Mouse (Mus musculus): ENCODE results near the gene Olfr718-ps1.
"Not testable (repeated sequence)": the region's sequence is repeated elsewhere in the genome, so short reads cannot be mapped to it uniquely, and the experiment has no call there.

Olfr718-ps1 gene

DNA sequence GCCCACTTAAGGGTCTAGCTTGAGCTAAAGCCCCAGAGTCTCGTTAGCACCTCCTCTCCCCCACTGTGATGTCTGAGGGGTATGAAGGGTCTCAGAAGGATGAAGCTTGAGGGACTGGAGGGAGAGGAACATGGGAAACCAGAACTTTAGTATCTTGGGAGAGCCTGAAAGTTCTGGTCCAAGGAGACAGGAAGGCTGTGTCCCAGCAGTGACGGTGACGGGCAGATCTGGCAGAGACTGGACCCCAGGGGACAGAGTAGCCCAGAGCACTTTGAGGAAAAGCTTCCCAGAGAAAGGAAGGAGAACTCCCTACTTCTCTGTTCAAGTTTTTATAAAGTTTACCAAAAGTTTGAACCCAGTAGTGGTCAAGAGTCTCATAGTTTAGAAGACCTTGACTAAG lies at the start of gene Olfr718-ps1:
Olfr718-ps1 (minus strand) TSS at position 101 of the 400 bp plus-strand sequence.
- DNase-seq (ENCODE audit: low read depth, low spot score) = no peak

DNA sequence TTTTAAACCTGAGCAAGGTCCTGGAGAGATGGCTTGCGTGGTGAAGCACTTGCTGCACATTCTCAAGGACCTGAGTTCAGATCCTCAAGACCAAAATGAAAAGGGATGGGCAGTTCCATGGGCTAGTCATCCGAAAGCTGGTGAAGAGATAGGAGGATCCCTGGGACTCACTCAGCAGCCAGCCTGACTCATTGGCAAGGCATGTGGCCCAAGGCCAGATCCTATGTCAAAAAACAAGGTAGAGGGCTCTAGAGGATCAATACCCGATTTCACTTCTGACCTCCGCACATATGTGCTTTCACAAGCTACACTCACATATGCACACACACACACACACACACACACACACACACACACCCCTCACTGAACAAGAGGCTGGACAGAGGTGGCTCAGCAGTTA lies 49.1 kb upstream of the Olfr718-ps1 start:
- DNase-seq (ENCODE audit: low read depth, low spot score) = no peak

GRCm38 (mm10) chr5:143195166-143195565 lies 47.8 kb upstream of the Olfr718-ps1 start:
- DNase-seq (ENCODE audit: low read depth, low spot score) = no peak

GRCm38 (mm10) chr5:143194747-143195146 lies 47.4 kb upstream of the Olfr718-ps1 start:
- DNase-seq (ENCODE audit: low read depth, low spot score) = not testable (repeated sequence)

GRCm38 (mm10) chr5:143192806-143193205 lies 45.4 kb upstream of the Olfr718-ps1 start:
- no peak for DNase-seq (ENCODE audit: low read depth, low spot score)

DNA sequence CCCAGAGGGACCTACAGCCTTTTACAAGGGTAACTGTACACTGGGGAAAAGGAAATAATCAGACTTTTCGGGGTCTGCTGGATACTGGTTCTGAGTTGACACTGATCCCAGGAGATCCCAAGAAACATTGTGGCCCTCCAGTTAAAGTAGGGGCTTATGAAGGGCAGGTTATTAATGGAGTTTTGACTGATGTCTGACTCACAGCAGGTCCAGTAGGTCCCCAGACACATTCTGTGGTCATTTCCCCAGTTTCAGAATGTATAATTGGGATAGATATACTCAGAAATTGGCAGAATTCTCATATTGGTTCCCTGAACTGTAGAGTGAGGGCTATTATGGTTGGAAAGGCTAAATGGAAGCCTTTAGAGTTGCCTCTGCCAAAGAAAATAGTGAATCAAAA lies 40.6 kb upstream of the Olfr718-ps1 start:
- not testable (repeated sequence) for DNase-seq (ENCODE audit: low read depth, low spot score)

DNA sequence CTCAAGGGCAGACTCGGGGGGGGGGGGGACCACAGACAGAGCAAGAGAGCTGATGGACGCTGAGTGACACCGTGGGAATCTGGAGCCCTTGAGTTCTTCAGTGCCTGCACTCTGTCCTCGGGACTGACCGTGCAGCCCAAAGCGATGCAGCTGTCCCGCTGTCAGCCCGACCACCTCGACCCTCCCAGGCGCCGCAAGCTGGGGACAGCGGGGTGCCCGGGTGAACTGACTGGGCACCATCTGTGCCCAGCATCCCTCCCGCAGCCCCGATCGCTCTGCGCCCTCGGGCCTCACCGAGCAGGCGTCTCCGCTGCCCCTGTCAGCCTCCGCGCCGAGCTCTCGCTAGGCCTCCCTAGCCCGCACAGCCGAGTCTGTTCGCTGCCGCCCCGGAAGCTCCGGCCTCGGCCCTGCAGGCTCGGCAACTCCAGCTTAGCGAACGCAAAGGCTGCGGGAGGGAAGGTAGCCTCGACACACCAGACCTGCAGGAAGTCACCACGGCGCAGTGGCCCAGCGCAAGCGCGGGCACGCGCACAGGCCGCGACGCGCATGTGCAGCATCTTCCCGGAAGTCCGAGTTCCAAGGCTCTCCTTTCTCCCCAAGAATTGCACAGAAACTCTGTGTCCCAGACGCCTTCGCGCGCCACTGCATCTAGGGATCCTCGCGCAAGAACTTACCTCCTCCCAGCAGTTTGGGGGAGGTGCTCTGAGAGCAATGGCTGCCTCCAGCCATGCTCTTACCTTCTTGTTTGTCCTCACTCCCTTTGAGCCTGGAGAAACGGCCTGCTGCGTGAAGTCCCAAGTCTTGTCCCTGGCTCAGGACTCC lies 33.1 kb upstream of the Olfr718-ps1 start, which contains the start of the genes Rbak and Spdye4b:
Rbak (minus strand) TSS at position 521 of the 822 bp plus-strand sequence.
Spdye4b (plus strand) TSS at position 763 of the 822 bp plus-strand sequence.
- peak; percentile 100 for DNase-seq (ENCODE audit: low read depth, low spot score)

DNA sequence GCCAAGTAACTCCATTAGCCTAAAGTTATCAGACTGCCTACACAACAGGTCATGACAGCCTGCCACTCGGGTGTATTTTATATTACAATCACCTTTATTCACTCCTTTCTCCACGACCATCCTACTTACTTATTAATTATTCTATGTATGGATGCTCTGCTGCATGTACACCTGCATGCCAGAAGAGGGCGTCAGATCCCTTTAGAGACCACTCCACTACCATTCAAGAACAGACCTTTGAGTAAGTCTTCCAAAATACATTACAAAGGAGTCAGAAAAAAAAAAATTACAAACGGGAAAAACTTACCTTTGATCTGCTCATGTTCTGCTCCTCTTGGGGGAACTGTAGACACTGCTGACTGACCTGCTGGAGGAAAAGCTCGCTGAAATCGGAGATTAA lies 31.8 kb upstream of the Olfr718-ps1 start:
- DNase-seq (ENCODE audit: low read depth, low spot score) = peak; percentile 42

DNA sequence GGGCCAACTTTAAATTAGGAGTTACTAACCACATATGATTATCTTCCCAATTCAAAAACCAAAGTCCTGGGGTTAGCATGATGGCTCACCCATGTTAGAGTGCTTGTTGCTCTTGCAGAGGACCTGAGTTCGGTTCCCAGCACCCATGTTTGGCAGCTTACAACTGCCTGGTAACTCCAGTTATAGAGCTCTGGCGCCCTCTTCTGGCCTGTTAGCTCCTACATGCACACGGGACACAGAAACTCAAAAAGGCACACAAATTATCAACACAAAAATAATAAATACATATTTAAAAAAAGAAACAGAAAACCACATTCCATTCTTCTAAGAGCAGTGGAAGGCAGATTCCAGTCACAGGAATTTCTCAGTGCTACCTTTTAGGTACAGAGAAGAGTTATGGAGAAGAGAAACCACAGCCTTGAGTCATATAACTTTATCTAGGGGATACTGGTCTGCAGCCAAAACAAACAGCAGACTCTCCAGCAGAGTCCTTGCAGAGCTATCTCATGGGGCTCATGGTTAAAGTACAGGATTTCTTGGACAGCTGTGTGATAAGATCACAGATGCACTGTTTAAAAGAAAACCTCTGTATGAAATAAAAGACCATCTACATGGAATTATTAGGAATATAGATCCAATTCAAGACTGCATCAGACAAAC lies 30.3 kb upstream of the Olfr718-ps1 start:
- DNase-seq (ENCODE audit: low read depth, low spot score) = no peak

GRCm38 (mm10) chr5:143175970-143176369 lies 28.6 kb upstream of the Olfr718-ps1 start:
- DNase-seq (ENCODE audit: low read depth, low spot score) = no peak

- DNase-seq (ENCODE audit: low read depth, low spot score) = no peak
Measured at GRCm38 (mm10) chr5:143165508-143166070, 18.2 kb upstream of the Olfr718-ps1 start.

DNA sequence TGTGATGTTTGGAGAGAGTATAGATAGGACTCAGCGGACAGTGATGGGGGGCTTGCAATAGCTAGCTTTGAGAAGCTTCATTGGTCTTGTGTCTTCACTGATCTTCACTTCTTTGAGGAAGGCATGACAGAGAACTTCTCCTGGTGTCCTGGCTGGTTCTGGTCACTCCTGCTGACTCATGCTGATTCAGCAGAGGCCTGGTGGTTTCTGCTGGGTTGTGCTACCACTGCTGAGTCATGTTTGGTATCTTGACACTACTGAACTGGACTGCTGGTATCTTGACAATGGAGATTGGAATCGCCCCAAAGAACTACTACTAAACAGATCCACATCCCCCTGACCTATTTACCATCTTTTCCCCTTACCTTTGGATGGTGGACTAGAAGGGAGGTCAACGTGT lies 8.2 kb upstream of the Olfr718-ps1 start:
- no peak for DNase-seq (ENCODE audit: low read depth, low spot score)

DNA sequence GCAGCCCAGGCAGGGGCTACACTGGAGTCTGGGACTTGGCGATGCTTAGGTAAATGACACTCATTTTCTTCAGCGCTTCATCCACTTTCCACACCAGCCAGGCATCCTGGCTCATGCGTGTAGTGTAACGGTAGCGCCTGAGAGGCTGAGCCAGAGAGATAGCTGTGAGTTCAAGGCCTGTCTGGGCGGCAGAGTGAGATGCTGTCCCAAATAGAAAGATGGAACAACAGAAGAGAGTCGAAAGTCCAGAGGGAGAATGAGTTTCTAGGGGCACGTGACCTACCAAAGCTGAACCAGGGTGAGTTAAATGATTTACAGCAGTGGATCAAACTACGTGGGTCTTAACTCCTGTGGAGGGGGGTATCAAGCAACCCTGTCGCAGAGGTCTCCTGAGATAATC lies 6.4 kb upstream of the Olfr718-ps1 start:
- DNase-seq (ENCODE audit: low read depth, low spot score) = no peak

- DNase-seq (ENCODE audit: low read depth, low spot score) = no peak
Measured at GRCm38 (mm10) chr5:143150044-143150443, 2.7 kb upstream of the Olfr718-ps1 start.

DNA sequence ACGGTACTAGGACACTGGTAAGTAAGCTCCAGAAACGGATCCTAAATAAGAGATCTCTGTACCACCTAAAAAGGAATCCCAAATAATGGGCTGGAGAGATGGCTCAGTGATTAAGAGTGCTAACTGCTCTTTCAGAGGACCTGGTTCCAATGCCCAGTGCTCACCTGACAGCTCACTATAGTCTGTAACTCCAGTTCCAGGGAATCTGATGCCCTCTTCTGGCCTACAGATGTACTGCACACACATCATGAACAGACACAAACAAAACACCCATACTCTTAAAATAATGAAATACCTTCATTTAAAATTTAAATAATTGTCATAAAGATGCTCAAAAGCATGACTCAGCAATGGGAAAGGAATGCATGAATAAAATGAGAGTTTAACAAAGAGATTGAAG lies 2.2 kb upstream of the Olfr718-ps1 start:
- DNase-seq (ENCODE audit: low read depth, low spot score) = no peak

DNA sequence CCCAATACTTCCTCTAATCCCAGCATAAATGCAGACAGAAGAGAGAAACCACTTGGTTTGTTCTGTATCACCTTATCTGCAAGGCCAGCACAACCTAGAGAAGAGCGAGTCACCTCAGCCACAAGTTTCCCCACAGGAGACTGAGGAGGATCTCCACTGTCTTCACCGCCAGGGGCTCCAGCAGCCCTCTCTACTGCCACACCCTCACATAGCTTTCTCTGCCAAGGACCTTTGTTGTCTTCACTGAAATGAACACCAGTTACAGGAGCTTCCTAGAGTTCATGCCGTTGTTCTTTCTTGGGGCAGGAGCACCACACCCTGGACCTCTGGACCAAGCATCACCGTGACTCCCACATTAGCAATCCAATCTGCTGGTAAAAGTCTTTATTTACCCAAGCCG lies 1.3 kb upstream of the Olfr718-ps1 start:
- DNase-seq (ENCODE audit: low read depth, low spot score) = no peak

DNA sequence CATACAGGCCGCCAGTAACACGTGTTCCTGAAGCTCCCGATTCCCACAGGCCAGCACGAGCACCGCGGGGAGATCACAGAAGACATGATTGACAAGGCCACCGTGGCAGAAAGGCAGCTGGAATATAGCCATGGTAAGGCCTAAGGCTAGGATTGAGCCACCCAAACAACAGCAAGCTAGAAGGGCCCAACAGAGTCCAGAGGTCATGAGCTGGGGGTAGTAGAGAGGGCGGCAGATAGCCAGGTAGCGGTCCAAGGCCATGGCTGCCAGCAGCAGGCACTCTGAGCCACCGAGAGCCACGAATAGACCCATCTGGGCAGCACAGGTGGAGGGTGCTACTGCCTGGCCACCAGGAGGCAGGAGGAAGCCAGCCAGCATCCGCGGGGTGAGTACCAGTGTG lies 9.8 kb downstream of the Olfr718-ps1 start:
- no peak for DNase-seq (ENCODE audit: low read depth, low spot score)

GRCm38 (mm10) chr5:143135042-143135441 lies 12.3 kb downstream of the Olfr718-ps1 start:
- DNase-seq (ENCODE audit: low read depth, low spot score) = peak; percentile 43

GRCm38 (mm10) chr5:143134216-143135010 lies 13.0 kb downstream of the Olfr718-ps1 start:
- not testable (repeated sequence) for DNase-seq (ENCODE audit: low read depth, low spot score)

DNA sequence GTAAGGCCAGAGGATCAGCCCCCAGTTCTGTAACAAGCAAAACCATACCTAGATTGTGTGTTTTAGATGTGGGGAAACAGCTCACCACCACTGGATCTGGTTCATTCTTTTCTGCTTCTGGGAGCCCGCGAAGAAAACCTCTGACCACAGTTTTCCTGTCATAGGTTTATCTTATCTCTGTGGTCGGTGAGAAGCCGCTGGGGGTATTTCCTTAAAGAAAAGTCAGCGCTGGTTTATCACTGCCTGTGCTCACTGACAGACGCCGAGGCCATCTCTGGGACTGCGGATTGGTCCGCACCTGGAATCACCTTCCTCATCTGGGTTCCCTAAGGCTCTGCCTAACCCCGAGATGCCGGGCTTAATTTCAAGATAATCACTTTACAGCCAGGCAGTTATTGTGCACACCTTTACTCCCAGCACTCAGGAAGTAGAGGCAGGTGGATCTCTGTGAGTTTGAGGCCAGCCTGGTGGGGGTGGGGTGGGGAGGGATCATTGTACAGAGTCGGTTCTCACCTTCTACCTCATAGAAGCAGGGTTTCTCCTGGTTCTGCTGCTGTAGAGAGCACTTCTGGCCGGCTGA lies 14.4 kb downstream of the Olfr718-ps1 start:
- no peak for DNase-seq (ENCODE audit: low read depth, low spot score)

GRCm38 (mm10) chr5:143130342-143130741 lies 17.0 kb downstream of the Olfr718-ps1 start:
- no peak for DNase-seq (ENCODE audit: low read depth, low spot score)

All from brain, adult 2 months (tissue).